Comparison of ENCODE assay signal across 1 mouse cellular context in the genomic region with DNA sequence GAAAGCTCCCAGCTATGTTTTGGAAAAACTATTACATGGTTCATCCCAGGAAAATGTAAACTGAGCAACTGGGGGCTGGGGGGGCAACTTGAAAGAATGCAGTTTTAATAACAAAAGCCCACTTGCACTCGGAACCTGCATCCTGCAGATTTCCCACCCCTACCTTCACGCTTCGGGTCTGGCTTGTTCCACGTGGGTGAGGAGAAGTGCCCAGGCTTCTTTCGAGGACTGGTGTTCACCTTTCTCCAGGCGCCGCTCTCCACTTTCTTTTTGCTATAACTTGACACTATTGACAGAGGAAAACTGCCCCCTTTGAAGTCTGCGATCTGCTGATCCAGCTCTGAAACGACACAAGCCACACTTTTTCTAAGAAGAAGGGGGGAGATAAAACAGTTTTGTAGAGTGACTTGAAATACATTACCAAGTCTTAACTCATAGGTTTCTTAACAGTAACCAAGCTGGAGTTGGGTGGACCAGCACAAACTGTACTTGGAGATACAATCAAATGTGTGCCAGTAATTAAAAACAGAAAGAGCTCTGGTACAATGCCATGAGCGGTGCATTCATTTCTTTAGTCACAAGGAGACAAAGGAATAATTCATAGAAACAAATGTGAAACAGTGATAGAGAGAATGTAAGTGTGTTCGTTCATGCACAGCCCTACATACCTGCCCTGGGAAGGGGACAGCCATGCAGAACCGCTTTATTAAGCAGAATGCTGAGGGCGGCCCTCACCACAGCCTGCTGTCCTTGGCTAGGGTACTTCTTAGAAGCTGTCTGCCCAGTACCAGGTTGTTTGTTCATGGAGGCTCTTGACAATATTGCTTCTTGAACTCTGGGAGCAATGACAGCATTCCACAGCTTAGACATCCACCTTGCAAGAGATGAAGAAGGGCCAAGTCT.
A peak's percentile ranks its signal among the peaks of the same experiment; 100 is the strongest.
TF ChIP-seq lines count a peak whose summit lies in the region.

No protein-coding gene starts in this region.

TF ChIP-seq in MEL, 35 proteins besides CTCF, POLR2A, EP300 and RAD21 (continued from another document):
- TF ChIP-seq GATA1 (IDR thresholded peaks at IDR 0.05; ENCODE audit: low read depth, low read length): peak; percentile 63
- no peak for TF ChIP-seq GABPA (IDR thresholded peaks at IDR 0.05; ENCODE audit: low read depth, low read length)
- TF ChIP-seq USF1 (IDR thresholded peaks at IDR 0.05; ENCODE audit: low read depth, low read length): no peak
- 0 out of 2 replicates have a peak, but pooled peaks have one; percentile 24 for TF ChIP-seq MYC (IDR thresholded peaks at IDR 0.05; ENCODE audit: low read depth, low read length)
- TF ChIP-seq NELFE (IDR thresholded peaks at IDR 0.05; ENCODE audit: low read depth, low read length): no peak
- TF ChIP-seq E2F4 (IDR thresholded peaks at IDR 0.05; ENCODE audit: borderline replicate concordance, low read depth, low read length): no peak
- peak; percentile 73 for TF ChIP-seq MAX (IDR thresholded peaks at IDR 0.05; ENCODE audit: low read length)
- TF ChIP-seq ZC3H11A (IDR thresholded peaks at IDR 0.05; ENCODE audit: low read depth, low read length): no peak
- peak; percentile 11; the same call in 1 of the 2 replicates for TF ChIP-seq BHLHE40 (IDR thresholded peaks at IDR 0.05; ENCODE audit: borderline replicate concordance, low read depth, low read length)
- no peak for TF ChIP-seq ZKSCAN1 (IDR thresholded peaks at IDR 0.05; ENCODE audit: low read depth, low read length)
- TF ChIP-seq ETS1 (IDR thresholded peaks at IDR 0.05; ENCODE audit: low read depth, low read length): peak; percentile 58; the same call in 1 of the 2 replicates
- peak; percentile 69 for TF ChIP-seq TCF12 (IDR thresholded peaks at IDR 0.05; ENCODE audit: low read depth, low read length)
- no peak for TF ChIP-seq JUND (IDR thresholded peaks at IDR 0.05; ENCODE audit: low read depth, low read length)
- TF ChIP-seq TBP (IDR thresholded peaks at IDR 0.05; ENCODE audit: low read depth, low read length): no peak
- no peak for TF ChIP-seq POLR2AphosphoS5 (IDR thresholded peaks at IDR 0.05; ENCODE audit: borderline replicate concordance, low read depth, low read length)
- TF ChIP-seq MYB (IDR thresholded peaks at IDR 0.05; ENCODE audit: low read depth, low read length): 0 out of 2 replicates have a peak, but pooled peaks have one; percentile 22
